Mouse (Mus musculus) liver, embryonic 15.5 days (tissue): ENCODE data around the gene 4930503B20Rik. TPM values are rescaled to one million over a fixed set of nuclear protein-coding genes. Genes with fewer than 3 reads are reported as not detected.

ENCODE experiments used
- ATAC-seq: fragments of 200-750 bp; cut with Nextera tagmentation; 2 replicates; pipeline ENCODE4 v1.8.0; 2017; ENCODE audit warnings: moderate number of reproducible peaks, mild to moderate bottlenecking, moderate library complexity; ENCODE audit not compliant: insufficient read depth
- H3K27ac ChIP-seq: fragments of 300-500 bp; sonication (generic); replicated peaks from 2 replicates; pipeline ENCODE4 v1.5.1; 2015; ENCODE audit warnings: mild to moderate bottlenecking, inconsistent platforms
- H3K27me3 ChIP-seq: fragments of 300-500 bp; sonication (generic); 2 replicates; pipeline ENCODE4 v1.6.1; 2015; ENCODE audit warnings: mild to moderate bottlenecking, inconsistent platforms
- H3K36me3 ChIP-seq: fragments of 300-500 bp; sonication (generic); replicated peaks from 2 replicates; pipeline ENCODE4 v1.6.1; 2015; ENCODE audit warnings: moderate library complexity, mild to moderate bottlenecking, inconsistent platforms
- H3K4me1 ChIP-seq: fragments of 300-500 bp; sonication (generic); replicated peaks from 2 replicates; pipeline ENCODE4 v1.6.1; 2015; ENCODE audit warnings: inconsistent platforms
- H3K4me2 ChIP-seq: fragments of 300-500 bp; sonication (generic); 2 replicates; pipeline ENCODE4 v1.6.1; 2015; ENCODE audit warnings: moderate library complexity, mild to moderate bottlenecking, inconsistent platforms
- H3K4me3 ChIP-seq: fragments of 300-500 bp; sonication (generic); replicated peaks from 2 replicates; pipeline ENCODE4 v1.5.1; 2015; ENCODE audit warnings: mild to moderate bottlenecking, inconsistent platforms
- H3K9ac ChIP-seq: fragments of 300-500 bp; sonication (generic); 2 replicates; pipeline ENCODE4 v1.6.1; 2015; ENCODE audit warnings: moderate library complexity, mild to moderate bottlenecking, inconsistent platforms
- H3K9me3 ChIP-seq: fragments of 300-500 bp; sonication (generic); replicated peaks from 2 replicates; pipeline ENCODE4 v1.6.1; 2016; ENCODE audit warnings: inconsistent platforms
- WGBS: fragments of 180-500 bp; shearing (Covaris S2); methylation state at CpG from one replicate; pipeline ENCODE4 v1.1.7; 2015; ENCODE audit warnings: mixed read lengths; ENCODE audit not compliant: insufficient replicate concordance; 5-methylcytosine and 5-hydroxymethylcytosine counted together
- polyA plus RNA-seq: library from polyadenylated mRNA; unstranded; fragments of >200 nt; fragmentation: Nextera tagmentation; extraction: Ambion mirVana; gene quantifications from 2 replicates; pipeline ENCODE4 v1.2.1, GENCODE M21; 2015

The 4930503B20Rik gene
- polyA plus RNA-seq, 1 experiment from 2014 or later, result not detected

DNA sequence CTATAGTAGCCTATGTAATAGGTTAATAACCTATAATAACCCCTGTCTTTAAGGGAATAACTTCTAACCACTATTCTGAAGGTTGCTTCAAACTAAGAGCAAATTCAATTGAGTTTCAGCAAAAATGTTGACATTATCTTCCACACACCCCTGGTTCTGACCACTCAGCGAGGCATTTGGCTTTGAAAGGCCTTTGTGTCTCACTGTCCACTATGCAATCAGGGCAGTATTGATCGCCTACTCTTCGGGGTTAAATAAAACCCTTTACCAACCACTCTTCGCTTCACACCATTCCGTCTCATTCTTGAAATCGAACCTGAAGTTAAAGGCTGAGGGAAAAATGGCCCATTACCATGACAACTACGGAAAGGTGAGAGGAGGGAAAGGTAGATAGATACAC is 54.3 kb downstream of the 4930503B20Rik start:
- no peak overlapping the region for H3K9ac ChIP-seq

DNA sequence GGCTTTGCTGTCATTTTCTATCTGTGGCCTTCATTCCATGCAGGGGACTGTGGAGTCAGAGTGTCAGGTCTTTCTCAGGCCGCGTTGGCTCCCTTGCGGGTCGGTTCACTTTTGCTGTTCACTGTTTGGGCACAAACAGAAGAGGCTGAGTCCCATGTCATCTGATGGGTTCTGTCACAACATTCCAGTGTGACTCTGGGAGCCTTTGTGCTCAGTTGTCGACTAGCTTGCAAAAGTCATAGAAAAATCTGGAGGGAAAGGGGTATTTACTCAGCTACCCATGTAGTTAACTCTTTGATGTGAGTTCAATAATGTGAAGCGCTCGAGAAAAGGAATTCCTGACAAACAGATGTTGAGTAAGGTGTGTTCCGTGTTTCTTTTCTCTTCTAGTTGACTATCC is 54.7 kb downstream of the 4930503B20Rik start:
- H3K4me2 ChIP-seq, result no peak overlapping the region
- no peak overlapping the region for H3K9ac ChIP-seq
- H3K27me3 ChIP-seq, result no peaks in the 10 kb centered on the region
- no peaks in the 10 kb centered on the region for H3K36me3 ChIP-seq
- H3K4me3 ChIP-seq, result no peak overlapping the region
- peaks cover 15% of the 10 kb centered on the region for H3K4me1 ChIP-seq
- no peaks in the 10 kb centered on the region for H3K9me3 ChIP-seq
- no peak for ATAC-seq
- H3K27ac ChIP-seq, result peak overlapping the region; percentile 59; the same call in 1 of the 2 replicates
- WGBS, result 71% methylated on average over 8 of the region's 8 CpGs

More for the DNA sequence above, 54.3 kb downstream of the 4930503B20Rik start:
- Histone ChIP-seq H3K27me3 (no peaks in the 10 kb centered on the region), H3K36me3 (no peaks in the 10 kb centered on the region), H3K27ac (peak overlapping the region; percentile 39), H3K4me2 (no peak overlapping the region), H3K4me1 (peaks cover 16% of the 10 kb centered on the region), H3K4me3 (no peak overlapping the region), H3K9me3 (no peaks in the 10 kb centered on the region)
- WGBS, result 68% methylated on average over 7 of the region's 7 CpGs
- ATAC-seq, result peak; percentile 26; the same call in 1 of the 2 replicates

DNA sequence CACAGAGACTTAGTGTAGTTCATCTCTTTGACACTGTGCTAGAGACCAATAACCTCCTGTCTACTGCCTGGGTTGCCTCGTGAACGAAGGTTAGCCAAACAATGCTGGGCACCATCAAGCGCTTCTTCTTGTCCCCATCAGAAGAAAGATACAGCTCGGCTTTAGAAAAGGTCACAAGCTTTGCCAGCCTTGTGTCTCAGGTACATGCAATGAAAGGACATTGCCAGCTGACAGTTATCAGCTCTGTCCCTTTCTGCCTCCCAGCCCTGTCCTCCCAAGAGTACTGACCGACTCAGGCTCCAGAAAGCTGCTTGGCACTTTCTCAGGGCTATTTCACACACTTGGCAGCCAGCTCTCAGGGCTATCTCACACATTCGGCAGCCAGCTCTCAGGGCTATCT is 55.7 kb downstream of the 4930503B20Rik start:
- Histone ChIP-seq H3K9me3 (no peaks in the 10 kb centered on the region), H3K4me1 (0 out of 2 replicates have a peak, but pooled peaks cover 8% of the 10 kb centered on the region), H3K4me2 (no peak overlapping the region), H3K27ac (0 out of 2 replicates have a peak overlapping the region, but pooled peaks have one; percentile 59), H3K9ac (no peak overlapping the region), H3K4me3 (no peak overlapping the region), H3K27me3 (no peaks in the 10 kb centered on the region), H3K36me3 (no peaks in the 10 kb centered on the region)
- WGBS, result 65% methylated on average over 6 of the region's 6 CpGs
- ATAC-seq, result no peak

Other genes starting within 250 kb of the 4930503B20Rik start
- gene Ssx2ip, start 246.7 kb downstream of the 4930503B20Rik start, polyA plus RNA-seq, result 81.7 and 84.5 TPM in 2 replicates
- gene Ctbs, start 201.5 kb downstream of the 4930503B20Rik start, polyA plus RNA-seq, result 5.3 and 5.4 TPM in 2 replicates
- gene Spata1, start 151.6 kb downstream of the 4930503B20Rik start, polyA plus RNA-seq, result 0.96 and 1.3 TPM in 2 replicates
- 458 and 540 TPM in 2 replicates for gene Gng5, start 151.5 kb downstream of the 4930503B20Rik start, polyA plus RNA-seq
- gene Rpf1, start 129.9 kb downstream of the 4930503B20Rik start, polyA plus RNA-seq, result 25.7 and 25.9 TPM in 2 replicates
- gene Uox, start 80.9 kb downstream of the 4930503B20Rik start, polyA plus RNA-seq, result 30.4 and 56.2 TPM in 2 replicates
- gene Dnase2b, start 35.7 kb downstream of the 4930503B20Rik start, polyA plus RNA-seq, result 2.1 and 3.3 TPM in 2 replicates
- 0.33 and 0.45 TPM in 2 replicates for gene Samd13, start 34.3 kb upstream of the 4930503B20Rik start, polyA plus RNA-seq
- gene Prkacb, start 161.7 kb upstream of the 4930503B20Rik start, polyA plus RNA-seq, result 12.4 and 13.0 TPM in 2 replicates
- 0.39 and 0.47 TPM in 2 replicates for gene Ttll7, start 201.1 kb upstream of the 4930503B20Rik start, polyA plus RNA-seq